Mouse (Mus musculus): ENCODE results near the gene Bzw1. TPM values are rescaled to one million over a fixed set of nuclear protein-coding genes. Genes with fewer than 3 reads are reported as not detected.

The Bzw1 gene
- 225 TPM for polyA plus RNA-seq (2015; fragmentation: Illumina TruSeq; extraction: RNeasy Lipid Tissue Mini Kit (QIAGEN cat#74804); ENCODE audit: insufficient read depth, low replicate concordance)

GRCm38 (mm10) chr1:58392652-58393283 is at the start of gene Bzw1:
Gene Bzw1, plus strand, starts transcription at chr1:58392898.

GRCm38 (mm10) chr1:58423371-58424248 is 30.9 kb downstream of the Bzw1 start, which contains the start of gene Clk1:
Gene Clk1, minus strand, starts transcription at chr1:58424066.

GRCm38 (mm10) chr1:58445143-58445722 is 52.5 kb downstream of the Bzw1 start, which contains the start of the genes Nif3l1 and Ppil3:
Gene Nif3l1, plus strand, starts transcription at chr1:58445151.
Gene Ppil3, minus strand, starts transcription at chr1:58445486.

Other genes with a start within 250 kb of the Bzw1 start
- 0.15 TPM for gene Aox4, start 182.5 kb upstream of the Bzw1 start, polyA plus RNA-seq (2015; fragmentation: Illumina TruSeq; extraction: RNeasy Lipid Tissue Mini Kit (QIAGEN cat#74804); ENCODE audit: insufficient read depth, low replicate concordance)
- 0.06 TPM for gene Aox2, start 114.6 kb upstream of the Bzw1 start, polyA plus RNA-seq (2015; fragmentation: Illumina TruSeq; extraction: RNeasy Lipid Tissue Mini Kit (QIAGEN cat#74804); ENCODE audit: insufficient read depth, low replicate concordance)
- gene Clk1, start 31.2 kb downstream of the Bzw1 start, polyA plus RNA-seq (2015; fragmentation: Illumina TruSeq; extraction: RNeasy Lipid Tissue Mini Kit (QIAGEN cat#74804); ENCODE audit: insufficient read depth, low replicate concordance): 849 TPM
- gene Nif3l1, start 52.3 kb downstream of the Bzw1 start, polyA plus RNA-seq (2015; fragmentation: Illumina TruSeq; extraction: RNeasy Lipid Tissue Mini Kit (QIAGEN cat#74804); ENCODE audit: insufficient read depth, low replicate concordance): 16.5 TPM
- gene Ppil3, start 52.6 kb downstream of the Bzw1 start, polyA plus RNA-seq (2015; fragmentation: Illumina TruSeq; extraction: RNeasy Lipid Tissue Mini Kit (QIAGEN cat#74804); ENCODE audit: insufficient read depth, low replicate concordance): 88.2 TPM
- gene Orc2, start 112.2 kb downstream of the Bzw1 start, polyA plus RNA-seq (2015; fragmentation: Illumina TruSeq; extraction: RNeasy Lipid Tissue Mini Kit (QIAGEN cat#74804); ENCODE audit: insufficient read depth, low replicate concordance): 38.9 TPM
- 11.3 TPM for gene Fam126b, start 193.4 kb downstream of the Bzw1 start, polyA plus RNA-seq (2015; fragmentation: Illumina TruSeq; extraction: RNeasy Lipid Tissue Mini Kit (QIAGEN cat#74804); ENCODE audit: insufficient read depth, low replicate concordance)
- 103 TPM for gene Ndufb3, start 193.5 kb downstream of the Bzw1 start, polyA plus RNA-seq (2015; fragmentation: Illumina TruSeq; extraction: RNeasy Lipid Tissue Mini Kit (QIAGEN cat#74804); ENCODE audit: insufficient read depth, low replicate concordance)